Mouse (Mus musculus): ENCODE measurements around the gene Spx.

Gene Spx

GRCm38 (mm10) chr6:142411140-142411539 lies 2.1 kb upstream of the Spx start:
- in situ Hi-C loops (cut with MboI; ENCODE audit: unreplicated experiment in 2 of 2), result no loop called here

DNA sequence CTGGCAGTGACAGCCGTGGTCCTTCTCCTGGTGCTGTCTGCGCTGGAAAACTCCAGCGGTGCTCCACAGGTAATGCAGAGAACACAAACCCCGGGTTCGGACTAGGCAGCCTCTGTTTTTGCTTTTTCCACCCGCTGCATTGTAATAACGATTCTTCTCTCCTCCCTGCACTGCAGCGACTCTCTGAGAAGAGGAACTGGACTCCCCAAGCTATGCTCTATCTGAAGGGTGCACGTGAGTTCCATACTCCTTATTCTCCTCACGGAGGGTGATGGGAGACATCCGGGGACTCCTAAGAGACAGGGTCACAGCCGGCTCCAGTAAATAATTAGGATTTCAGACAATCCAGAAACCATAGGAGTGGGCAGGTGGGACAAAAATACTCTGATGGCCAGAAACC lies 604 bp downstream of the Spx start:
- in situ Hi-C loops (cut with MboI; ENCODE audit: unreplicated experiment in 2 of 2), result no loop called here

DNA sequence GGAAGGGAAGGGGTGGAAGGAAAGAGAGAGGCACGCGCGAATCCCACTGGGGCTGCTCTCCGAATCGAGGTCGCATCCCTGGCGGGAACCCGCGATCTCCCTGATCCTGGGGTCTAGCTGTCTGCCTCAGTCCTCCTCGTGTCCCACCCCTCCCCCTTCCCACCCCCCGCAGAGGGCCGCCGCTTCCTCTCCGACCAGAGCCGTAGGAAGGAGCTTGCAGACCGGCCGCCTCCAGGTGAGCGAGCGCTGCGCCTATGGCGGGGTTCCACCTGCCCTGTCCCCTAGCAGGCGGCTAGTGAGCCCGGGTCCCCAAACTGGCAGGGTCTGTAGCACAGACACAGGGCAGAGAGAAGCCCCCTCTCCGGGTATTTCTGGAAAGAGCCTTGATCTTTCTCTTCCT lies 1.4 kb downstream of the Spx start:
- in situ Hi-C loops (cut with MboI; ENCODE audit: unreplicated experiment in 2 of 2), result no loop called here

DNA sequence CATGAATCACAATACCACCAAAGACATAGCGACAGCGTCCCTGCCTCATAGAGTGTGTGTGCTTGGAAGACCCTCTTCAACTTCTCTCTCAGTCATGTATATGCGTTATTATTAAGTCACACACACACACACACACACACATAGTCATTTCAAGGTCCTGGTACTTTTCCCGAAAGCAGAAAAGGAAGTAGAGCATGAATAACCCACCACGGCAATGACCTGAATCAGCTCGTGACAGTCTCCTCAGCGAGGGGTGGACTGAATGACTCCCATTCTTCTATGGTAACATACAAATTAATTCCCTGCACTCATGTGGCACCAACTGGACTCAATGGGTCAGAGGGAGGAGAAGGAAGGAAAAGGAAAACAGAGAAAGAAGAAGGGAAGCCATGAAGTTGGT lies 11.7 kb downstream of the Spx start:
- in situ Hi-C loops (cut with MboI; ENCODE audit: unreplicated experiment in 2 of 2), result no loop called here

DNA sequence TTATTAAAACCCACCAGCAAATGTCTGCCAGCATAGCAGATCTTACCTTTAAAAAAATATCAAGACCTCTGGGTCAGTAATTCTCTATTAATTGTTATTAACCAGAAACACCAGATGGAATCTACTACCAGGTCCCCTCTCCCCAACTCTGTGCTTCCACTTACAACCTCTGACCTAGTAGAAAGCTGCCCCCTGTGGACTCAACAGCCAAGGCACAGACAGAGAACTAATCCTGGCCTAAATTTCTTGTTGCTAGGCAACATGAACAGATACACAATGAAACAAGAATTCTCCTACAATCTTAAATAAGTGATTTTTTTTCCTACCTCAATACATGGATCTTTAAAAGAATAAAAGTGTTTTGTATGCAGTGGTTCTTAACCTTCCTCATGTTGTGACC lies 15.8 kb downstream of the Spx start:
- in situ Hi-C loops (cut with MboI; ENCODE audit: unreplicated experiment in 2 of 2), result no loop called here

DNA sequence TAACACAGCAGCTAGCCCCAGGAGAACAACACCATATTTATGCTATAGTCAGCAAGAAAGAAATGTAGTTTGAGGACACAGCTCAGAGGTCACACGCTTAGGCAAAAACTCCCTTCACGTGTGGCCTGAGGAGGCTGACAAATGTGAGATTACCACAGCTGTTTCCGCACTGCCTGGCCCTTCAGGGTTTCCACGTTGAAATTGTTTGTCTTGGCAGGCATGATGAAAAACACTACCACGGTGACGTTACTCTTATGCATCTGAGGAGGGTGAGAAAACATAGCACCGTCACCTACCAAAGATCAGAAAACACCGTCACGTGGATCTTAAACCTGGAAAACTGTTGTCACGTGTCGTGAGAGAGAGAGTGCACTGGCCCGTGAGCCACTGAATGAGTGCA lies 38.1 kb downstream of the Spx start:
- in situ Hi-C loops (cut with MboI; ENCODE audit: unreplicated experiment in 2 of 2), result no loop called here

DNA sequence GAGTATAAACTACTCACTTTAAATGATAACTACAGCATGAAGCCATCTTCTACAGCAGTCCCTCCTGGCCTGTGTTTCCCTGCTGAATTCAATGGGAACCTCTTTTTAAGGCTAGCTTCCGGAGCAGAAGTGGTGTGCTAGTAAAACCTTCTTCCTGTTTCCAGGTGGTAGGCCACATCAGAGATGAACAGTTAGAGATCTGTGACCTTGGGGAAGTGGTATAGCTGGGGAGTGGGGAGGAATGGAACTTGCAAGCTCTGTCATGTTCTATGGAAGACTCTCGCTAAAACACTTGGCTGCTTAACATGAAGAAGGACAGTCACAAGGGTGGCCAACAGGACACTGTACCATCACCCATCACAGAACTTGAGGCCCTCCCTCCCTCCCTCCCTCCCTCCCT lies 40.1 kb downstream of the Spx start:
- in situ Hi-C loops (cut with MboI; ENCODE audit: unreplicated experiment in 2 of 2), result no loop called here

GRCm38 (mm10) chr6:142455314-142455996 lies 42.2 kb downstream of the Spx start:
- in situ Hi-C loops (cut with MboI; ENCODE audit: unreplicated experiment in 2 of 2), result no loop called here

DNA sequence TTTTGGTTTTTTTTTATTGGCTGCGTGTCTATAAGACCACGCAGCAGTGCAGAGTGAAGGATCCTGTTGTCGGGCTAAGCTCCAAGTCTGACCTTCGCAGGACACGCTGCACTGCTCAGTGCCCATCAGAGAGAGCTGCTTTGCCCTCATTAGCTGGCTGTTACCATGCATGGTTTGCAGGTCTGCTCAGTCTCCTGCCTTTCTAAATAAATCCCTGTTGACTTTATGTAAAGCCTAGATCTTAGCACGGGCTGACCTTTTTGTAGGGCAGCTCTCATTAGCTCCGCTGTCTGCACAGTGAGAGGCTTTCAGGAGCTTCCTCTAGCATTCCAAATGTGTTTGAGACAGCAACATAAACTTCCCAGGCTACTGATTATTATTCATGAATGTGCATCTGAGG lies 44.8 kb downstream of the Spx start:
- in situ Hi-C loops (cut with MboI; ENCODE audit: unreplicated experiment in 2 of 2), result no loop called here

GRCm38 (mm10) chr6:142459017-142459678 lies 45.9 kb downstream of the Spx start:
- in situ Hi-C loops (cut with MboI; ENCODE audit: unreplicated experiment in 2 of 2), result no loop called here

DNA sequence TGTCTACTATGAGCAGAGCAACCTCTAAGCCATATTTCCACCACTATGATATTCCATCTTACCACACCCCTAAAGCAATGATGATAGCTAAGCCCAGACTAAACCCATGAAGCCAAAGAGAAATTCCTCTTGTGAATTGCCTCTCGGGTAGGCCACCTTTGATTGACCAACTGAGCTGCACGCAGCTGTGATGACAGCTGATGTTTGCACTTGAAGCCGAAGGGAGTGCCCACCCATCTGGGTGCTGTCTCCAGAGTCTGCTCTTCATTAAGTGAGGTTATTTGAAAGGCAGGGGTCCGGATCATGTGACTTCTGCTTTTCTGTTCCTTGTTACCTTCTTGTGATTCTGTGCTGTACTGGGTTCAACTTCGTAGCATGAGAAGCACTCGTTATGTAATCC lies 49.0 kb downstream of the Spx start:
- in situ Hi-C loops (cut with MboI; ENCODE audit: unreplicated experiment in 2 of 2), result no loop called here

Measured in v-Abl transformed pro-B cells (cell line).